Mouse (Mus musculus): ENCODE results near the gene Spryd4. TPM values are rescaled to one million over a fixed set of nuclear protein-coding genes. Genes with fewer than 3 reads are reported as not detected.
A peak's percentile ranks its signal among the peaks of the same experiment; 100 is the strongest.
"Not testable (repeated sequence)": the region's sequence is repeated elsewhere in the genome, so short reads cannot be mapped to it uniquely, and the experiment has no call there.

Spryd4 gene
- total RNA-seq, 2 experiments from 2014 or later = 9.2 to 10.2 TPM

GRCm38 (mm10) chr10:128228009-128228408, 16.4 kb upstream of the Spryd4 start:
- intact Hi-C loops (cut with DNase I) = no loop called here
- DNase-seq (ENCODE audit: low spot score in 2 of 2) = no peak

- DNase-seq (ENCODE audit: low spot score in 2 of 2) = no peak
- intact Hi-C loops (cut with DNase I) = no loop called here
These were observed 16.0 kb upstream of the Spryd4 start for GRCm38 (mm10) chr10:128227592-128227991.

- no peak for DNase-seq (ENCODE audit: low spot score in 2 of 2)
- intact Hi-C loops (cut with DNase I) = no loop called here
These were observed 13.9 kb upstream of the Spryd4 start, which contains the start of gene Mip for GRCm38 (mm10) chr10:128225538-128225937. Gene Mip (plus strand): TSS chr10:128225838.

GRCm38 (mm10) chr10:128225064-128225463, 13.5 kb upstream of the Spryd4 start:
- DNase-seq (ENCODE audit: low spot score in 2 of 2) = no peak
- intact Hi-C loops (cut with DNase I) = no loop called here

DNA sequence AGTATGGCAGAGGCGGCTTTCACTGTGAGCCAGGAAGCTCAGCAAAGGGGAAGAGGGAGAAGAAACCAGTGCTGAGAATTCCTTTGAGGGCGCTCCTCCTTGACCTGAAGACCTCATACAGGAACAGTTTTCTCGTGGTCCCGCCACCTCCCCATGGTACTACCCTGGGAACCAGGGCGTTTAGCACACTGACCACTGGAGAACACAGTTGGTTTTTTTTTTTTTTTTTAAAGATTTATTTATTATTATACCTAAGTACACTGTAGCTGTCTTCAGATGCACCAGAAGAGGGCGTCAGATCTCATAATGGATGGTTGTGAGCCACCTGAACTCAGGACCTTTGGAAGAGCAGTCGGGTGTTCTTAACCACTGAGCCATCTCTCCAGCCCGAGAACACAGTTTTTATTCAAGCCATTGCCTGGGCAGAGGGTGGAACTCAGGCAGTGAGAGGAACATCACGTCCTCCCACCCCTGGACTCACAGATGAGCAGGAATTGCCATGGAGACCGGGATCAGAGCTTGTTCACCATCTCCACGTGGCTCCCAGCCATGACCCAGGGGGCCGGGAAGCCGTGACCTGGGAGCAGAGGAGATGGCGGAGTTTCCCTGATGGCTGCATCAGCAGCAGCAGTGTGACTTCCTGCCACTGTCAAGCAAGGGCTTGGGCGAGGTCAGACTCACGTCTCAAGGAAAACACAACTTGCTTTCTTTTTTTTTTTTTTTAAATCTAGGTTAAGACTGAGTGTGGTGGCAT, 10.1 kb upstream of the Spryd4 start:
- DNase-seq (ENCODE audit: low spot score in 2 of 2) = no peak
- intact Hi-C loops (cut with DNase I) = no loop called here

GRCm38 (mm10) chr10:128218387-128219117, 6.9 kb upstream of the Spryd4 start:
- no peak for DNase-seq (ENCODE audit: low spot score in 2 of 2)
- intact Hi-C loops (cut with DNase I) = loop anchor here (10.0 kb wide), 1 partner anchor 236 kb away; the partner anchor contains the start of gene Smarcc2

GRCm38 (mm10) chr10:128214981-128215380, 3.4 kb upstream of the Spryd4 start:
- intact Hi-C loops (cut with DNase I) = loop anchor here (10.0 kb wide), 1 partner anchor 240 kb away; the partner anchor contains the start of gene Smarcc2
- DNase-seq (ENCODE audit: low spot score in 2 of 2) = no peak

GRCm38 (mm10) chr10:128214112-128214511, 2.5 kb upstream of the Spryd4 start:
- DNase-seq (ENCODE audit: low spot score in 2 of 2) = not testable (repeated sequence)
- intact Hi-C loops (cut with DNase I) = loop anchor here (10.0 kb wide), 1 partner anchor 241 kb away; the partner anchor contains the start of gene Smarcc2

- intact Hi-C loops (cut with DNase I) = loop anchor here (1.0 to 10.0 kb wide), 3 partner anchors 19 to 242 kb away; partner anchors contain the start of genes Smarcc2 and Timeless
- peak in 1 of 2 experiments; percentile 48 for DNase-seq (ENCODE audit: low spot score in 2 of 2)
These were observed 1.3 kb upstream of the Spryd4 start for GRCm38 (mm10) chr10:128212871-128213323.

GRCm38 (mm10) chr10:128212148-128212547, 541 bp upstream of the Spryd4 start:
- intact Hi-C loops (cut with DNase I) = loop anchor here (2.0 to 10.0 kb wide), 2 partner anchors 73 to 243 kb away; partner anchors contain the start of gene Smarcc2

DNA sequence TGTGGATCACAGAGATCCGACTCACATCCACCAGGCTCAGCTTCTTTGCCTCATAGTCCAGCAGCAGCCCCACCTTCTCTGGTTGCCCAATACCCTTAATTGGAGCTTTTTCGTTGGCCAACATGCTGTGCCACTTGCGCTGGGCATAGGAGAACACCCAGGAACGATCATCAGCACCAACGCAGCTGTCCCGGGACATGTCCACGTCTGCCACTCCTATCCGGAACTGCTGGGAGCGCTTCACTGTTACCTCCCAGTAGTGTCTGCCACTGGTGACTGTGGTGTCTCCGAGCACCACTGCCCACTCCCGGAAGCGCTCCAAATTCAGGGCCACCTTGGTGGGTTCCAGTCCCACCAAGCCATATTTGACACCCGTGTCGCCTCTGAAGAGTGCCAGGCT, 653 bp downstream of the Spryd4 start:
- DNase-seq (ENCODE audit: low spot score in 2 of 2) = peak in 1 of 2 experiments; percentile 18
- intact Hi-C loops (cut with DNase I) = loop anchor here (10.0 kb wide), 1 partner anchor 244 kb away; the partner anchor contains the start of gene Smarcc2

More at GRCm38 (mm10) chr10:128212148-128212547, 541 bp upstream of the Spryd4 start:
- DNase-seq (ENCODE audit: low spot score in 2 of 2) = no peak

DNA sequence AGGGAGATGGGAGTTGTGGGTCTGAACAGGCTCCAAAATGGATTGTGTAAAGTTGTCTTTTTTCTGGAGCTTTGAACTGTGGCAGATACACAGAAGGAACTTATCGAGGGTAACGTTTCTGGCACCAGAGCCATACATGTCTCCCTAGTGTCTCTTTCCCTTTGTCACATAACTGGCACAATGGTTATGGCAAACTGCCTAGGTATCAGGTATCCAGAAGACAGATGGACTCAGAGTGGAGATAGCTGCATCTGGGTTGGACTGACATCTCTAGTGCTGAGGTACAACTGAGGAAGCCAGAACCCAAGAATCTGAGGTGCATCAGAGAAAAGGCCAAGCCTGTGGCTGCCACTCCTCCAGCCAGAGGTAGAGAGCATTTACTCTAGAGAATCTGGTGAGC, 1.5 kb downstream of the Spryd4 start:
- no peak for DNase-seq (ENCODE audit: low spot score in 2 of 2)
- intact Hi-C loops (cut with DNase I) = loop anchor here (10.0 kb wide), 1 partner anchor 245 kb away; the partner anchor contains the start of gene Smarcc2

DNA sequence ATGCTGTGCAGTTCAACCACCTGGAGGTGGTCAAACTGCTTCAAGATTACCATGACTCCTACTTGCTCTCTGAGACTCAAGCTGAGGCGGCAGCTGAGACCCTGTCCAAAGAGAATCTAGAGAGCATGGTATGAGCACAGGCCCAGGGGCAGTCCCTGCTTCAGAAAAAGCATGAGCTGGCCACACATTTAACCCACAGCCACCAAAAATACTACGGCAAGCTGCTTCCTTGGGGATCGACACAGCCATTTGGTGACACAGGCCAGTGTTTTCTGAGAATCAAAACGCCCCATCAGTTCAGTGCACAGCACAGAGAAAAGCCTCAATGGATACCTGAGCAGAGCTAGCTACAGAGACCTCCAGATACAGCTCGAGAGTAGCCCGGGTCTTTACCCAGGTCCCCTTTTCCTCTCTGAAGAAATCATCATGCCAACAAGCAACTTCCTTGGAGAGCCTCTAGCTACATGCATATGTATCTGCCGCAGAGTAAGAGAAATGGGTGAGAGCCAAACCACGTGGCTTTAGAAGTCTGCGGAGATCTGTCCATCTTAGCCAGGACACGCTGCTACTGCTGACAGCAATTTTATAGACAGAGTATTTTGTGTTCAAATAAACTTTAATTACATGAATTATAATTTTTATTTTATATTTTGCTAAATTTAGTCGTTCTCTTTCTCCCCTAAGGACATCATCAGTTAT, 2.1 kb downstream of the Spryd4 start:
- intact Hi-C loops (cut with DNase I) = loop anchor here (10.0 kb wide), 1 partner anchor 245 kb away; the partner anchor contains the start of gene Smarcc2
- no peak for DNase-seq (ENCODE audit: low spot score in 2 of 2)

- DNase-seq (ENCODE audit: low spot score in 2 of 2) = no peak
- intact Hi-C loops (cut with DNase I) = no loop called here
These were observed 3.3 kb downstream of the Spryd4 start for GRCm38 (mm10) chr10:128208326-128208725.

- no peak for DNase-seq (ENCODE audit: low spot score in 2 of 2)
- intact Hi-C loops (cut with DNase I) = no loop called here
These were observed 6.7 kb downstream of the Spryd4 start for GRCm38 (mm10) chr10:128204941-128205340.

GRCm38 (mm10) chr10:128201856-128202255, 9.8 kb downstream of the Spryd4 start:
- DNase-seq (ENCODE audit: low spot score in 2 of 2) = no peak
- intact Hi-C loops (cut with DNase I) = no loop called here

GRCm38 (mm10) chr10:128194551-128195461, 16.8 kb downstream of the Spryd4 start:
- peak; percentile 46 to 79 for DNase-seq (ENCODE audit: low spot score in 2 of 2)
- intact Hi-C loops (cut with DNase I) = no loop called here

DNA sequence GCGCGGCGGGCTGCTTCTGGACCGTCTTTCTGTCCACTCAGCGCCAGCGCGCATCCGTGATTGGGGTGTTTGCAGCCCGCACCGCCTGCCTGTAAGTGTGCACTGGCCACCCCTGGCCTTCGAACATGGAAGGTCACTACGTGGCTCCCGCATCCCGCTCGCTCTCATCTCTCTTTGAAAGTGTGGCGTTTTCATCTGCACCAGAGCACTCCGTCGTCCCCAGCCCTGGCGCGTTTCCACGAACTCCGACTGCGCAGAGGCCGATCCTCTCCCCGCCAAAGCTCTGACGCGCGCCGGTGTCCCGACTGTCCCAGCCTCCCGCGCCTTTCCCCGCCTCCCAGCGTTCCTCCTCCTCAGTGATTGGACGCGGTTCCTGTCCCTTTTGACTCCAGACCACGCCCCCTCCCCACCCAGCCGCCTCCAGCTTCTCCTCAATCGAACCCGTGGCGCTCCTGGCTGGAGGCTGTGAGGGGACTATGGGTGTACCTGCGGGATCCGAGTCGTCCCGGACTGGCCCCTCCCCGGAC, 17.5 kb downstream of the Spryd4 start, which contains the start of gene Gls2:
Gene Gls2, plus strand, starts transcription at position 434 of the 527 bp plus-strand sequence.
- intact Hi-C loops (cut with DNase I) = no loop called here
- DNase-seq (ENCODE audit: low spot score in 2 of 2) = peak; percentile 97

All from left cerebral cortex, postnatal 36 days (tissue).